Mouse (Mus musculus) ES-Bruce4 (cell line): ENCODE data around the gene Olfr1062. TPM values are rescaled to one million over a fixed set of nuclear protein-coding genes. Genes with fewer than 3 reads are reported as not detected.
"Not testable (repeated sequence)": the region's sequence is repeated elsewhere in the genome, so short reads cannot be mapped to it uniquely, and the experiment has no call there.

Experiments used
- H3K27ac ChIP-seq: 2 replicates; pipeline ENCODE4 v1.5.1; 2012; ENCODE audit warnings: low read length, inconsistent platforms; ENCODE audit not compliant: insufficient read depth
- H3K27me3 ChIP-seq: 2 replicates; pipeline ENCODE4 v1.6.1; 2012; ENCODE audit warnings: mild to moderate bottlenecking, low read length, inconsistent platforms; ENCODE audit not compliant: control insufficient read depth, poor library complexity, insufficient read depth, severe bottlenecking
- H3K36me3 ChIP-seq: 2 replicates; pipeline ENCODE4 v1.6.1; 2012; ENCODE audit warnings: inconsistent platforms, mild to moderate bottlenecking, low read length, moderate library complexity; ENCODE audit not compliant: control insufficient read depth, poor library complexity, insufficient read depth, severe bottlenecking
- H3K4me1 ChIP-seq: one replicate; pipeline ENCODE4 v1.8.1; 2011; ENCODE audit warnings: low read length; ENCODE audit not compliant: control insufficient read depth, insufficient read depth
- H3K4me3 ChIP-seq: 2 replicates; pipeline ENCODE4 v1.5.1; 2011; ENCODE audit warnings: low read depth, mild to moderate bottlenecking, low read length
- H3K9ac ChIP-seq: 2 replicates; pipeline ENCODE4 v1.6.1; 2012; ENCODE audit warnings: low read depth, mild to moderate bottlenecking, inconsistent platforms; ENCODE audit not compliant: poor library complexity, severe bottlenecking
- H3K9me3 ChIP-seq: replicated peaks from 2 replicates; pipeline ENCODE4 v1.6.1; 2012; ENCODE audit warnings: mild to moderate bottlenecking, low read length, inconsistent platforms; ENCODE audit not compliant: control insufficient read depth, poor library complexity, insufficient read depth, severe bottlenecking
- CTCF ChIP-seq: IDR thresholded peaks from one replicate; pipeline ENCODE4 v1.8.1; 2011; ENCODE audit warnings: low read depth, low read length
- EP300 ChIP-seq: IDR thresholded peaks from 2 replicates; pipeline ENCODE4 v1.6.1; 2011; ENCODE audit warnings: low read depth, low read length; ENCODE audit not compliant: insufficient read depth
- POLR2A ChIP-seq: IDR thresholded peaks from one replicate; pipeline ENCODE4 v1.8.1; 2011; ENCODE audit warnings: low read length; ENCODE audit not compliant: insufficient read depth
- polyA plus RNA-seq: library from polyadenylated mRNA; stranded (reverse); fragments of >200 nt; gene quantifications from 2 replicates; pipeline ENCODE4 v1.2.4, GENCODE M21; 2011; ENCODE audit warnings: low read depth; ENCODE audit not compliant: missing spikeins, insufficient read depth, insufficient read length

The Olfr1062 gene
- not detected in 2 replicates for polyA plus RNA-seq

DNA sequence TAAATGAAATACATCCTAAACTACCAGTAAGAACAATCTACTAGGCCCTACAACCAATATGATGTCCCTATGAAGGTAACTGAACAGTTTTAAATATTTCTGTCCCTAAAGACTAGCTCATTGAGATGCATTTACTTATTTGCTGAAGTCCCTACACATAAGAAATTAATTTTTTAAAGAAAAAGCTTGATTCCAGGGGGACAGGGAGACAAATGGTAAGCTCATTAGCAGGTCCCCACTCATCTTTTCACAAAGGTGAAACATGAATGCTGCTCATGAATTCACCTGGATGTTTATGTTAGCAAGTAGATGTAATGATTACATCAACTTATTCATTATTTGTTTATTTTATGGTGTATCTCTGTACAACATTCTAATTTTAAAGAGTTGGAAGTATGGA lies at the start of gene Olfr1062:
TSS of gene Olfr1062 (minus strand) at position 101 of the 400 bp plus-strand sequence.
- H3K27ac ChIP-seq, H3K27me3 ChIP-seq, H3K4me3 ChIP-seq, H3K36me3 ChIP-seq, H3K9me3 ChIP-seq, H3K9ac ChIP-seq, H3K4me1 ChIP-seq: not testable (repeated sequence)

DNA sequence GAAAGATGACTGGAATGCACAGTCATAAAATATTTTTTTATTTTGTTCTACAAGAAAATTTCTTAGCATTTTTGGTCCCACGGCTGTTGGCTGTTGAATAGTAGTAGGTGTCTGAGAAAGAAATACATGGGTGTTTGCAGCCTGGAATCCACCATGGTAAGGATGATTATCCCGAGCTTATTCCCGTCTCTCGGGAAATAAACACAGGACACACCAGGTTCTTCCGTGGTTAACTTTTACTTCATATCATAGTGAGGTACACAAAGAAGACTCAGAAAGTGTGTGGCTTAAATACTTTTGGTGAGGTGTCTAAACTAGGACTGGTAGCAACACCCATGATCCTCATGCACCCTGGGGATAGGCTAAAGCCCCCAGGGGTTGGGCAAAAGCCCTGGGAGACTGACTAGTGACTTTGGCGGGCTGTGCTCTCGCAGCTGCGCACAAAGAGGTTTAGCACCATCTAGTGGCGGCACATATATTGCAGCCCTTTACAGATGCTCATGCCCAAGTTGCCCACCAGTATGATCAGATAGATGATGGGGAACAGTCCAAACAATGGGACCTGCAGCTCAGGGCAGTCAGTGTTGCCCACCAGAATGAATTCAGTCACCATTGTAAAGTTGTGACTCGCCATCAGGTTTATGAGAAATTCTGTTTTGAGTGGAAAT lies 38.0 kb upstream of the Olfr1062 start:
- no peak overlapping the region for H3K9ac ChIP-seq
- H3K36me3 ChIP-seq = no peaks in the 10 kb centered on the region
- H3K27ac ChIP-seq = no peak overlapping the region
- no peaks in the 10 kb centered on the region for H3K27me3 ChIP-seq
- H3K9me3 ChIP-seq = no peaks in the 10 kb centered on the region
- H3K4me1 ChIP-seq = no peaks in the 10 kb centered on the region
- TF ChIP-seq CTCF (peak; percentile 64), POLR2A (no peak), EP300 (no peak)
- H3K4me3 ChIP-seq = no peak overlapping the region

DNA sequence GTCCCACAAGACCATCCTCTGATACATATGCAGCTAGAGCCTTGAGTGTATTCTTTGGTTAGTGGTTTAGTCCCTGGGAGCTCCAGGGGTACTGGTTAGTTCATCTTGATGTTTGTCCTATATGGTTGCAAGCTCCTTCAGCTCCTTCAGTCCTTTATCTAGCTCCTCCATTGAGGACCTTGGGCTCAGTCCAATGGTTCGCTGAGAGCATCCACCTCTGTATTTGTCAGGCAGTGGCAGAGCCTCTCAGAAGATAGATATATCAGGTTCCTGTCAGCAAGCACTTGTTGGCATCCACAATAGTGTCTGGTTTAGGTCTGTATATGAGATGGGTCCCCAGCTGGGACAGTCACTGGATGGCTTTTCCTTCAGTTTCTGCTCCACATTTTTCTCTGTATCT lies 33.9 kb upstream of the Olfr1062 start:
- no peaks in the 10 kb centered on the region for H3K36me3 ChIP-seq
- TF ChIP-seq CTCF (no peak), EP300 (no peak), POLR2A (no peak)
- no peak overlapping the region for H3K4me3 ChIP-seq
- no peaks in the 10 kb centered on the region for H3K4me1 ChIP-seq
- no peak overlapping the region for H3K9ac ChIP-seq
- H3K27me3 ChIP-seq = no peaks in the 10 kb centered on the region
- no peak overlapping the region for H3K27ac ChIP-seq
- no peaks in the 10 kb centered on the region for H3K9me3 ChIP-seq

DNA sequence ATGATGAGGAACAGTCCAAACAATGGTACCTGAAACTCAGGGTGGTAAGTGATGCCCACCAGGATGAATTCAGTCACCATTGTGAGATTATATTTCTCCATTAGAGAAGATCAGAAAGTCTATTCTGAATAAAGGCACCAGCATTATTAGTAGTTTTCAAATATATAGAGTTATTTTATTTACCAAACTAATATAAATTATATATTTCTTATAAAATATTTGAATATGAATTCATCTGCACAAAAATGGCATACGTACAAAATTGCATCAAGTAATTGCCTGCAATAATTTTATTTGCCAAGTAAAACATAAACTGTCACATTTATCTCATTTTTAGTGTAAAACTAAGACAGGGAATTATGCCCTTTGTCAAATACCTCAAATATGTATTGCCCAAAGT lies 29.6 kb upstream of the Olfr1062 start, which contains the start of gene Olfr1066:
TSS of gene Olfr1066 (minus strand) at position 101 of the 400 bp plus-strand sequence.
- no peaks in the 10 kb centered on the region for H3K9me3 ChIP-seq
- H3K9ac ChIP-seq = no peak within 1 kb of the TSS
- no peak within 1 kb of the TSS for H3K4me3 ChIP-seq
- H3K4me1 ChIP-seq = no peaks in the 10 kb centered on the region
- H3K36me3 ChIP-seq = no peaks in the 10 kb centered on the region
- H3K27ac ChIP-seq = no peak within 1 kb of the TSS
- H3K27me3 ChIP-seq = no peaks in the 10 kb centered on the region
- no peak for TF ChIP-seq POLR2A
- TF ChIP-seq CTCF = no peak
- no peak for TF ChIP-seq EP300

- not testable (repeated sequence) for H3K9me3 ChIP-seq, H3K36me3 ChIP-seq, H3K27me3 ChIP-seq, H3K9ac ChIP-seq, H3K4me3 ChIP-seq, H3K27ac ChIP-seq, H3K4me1 ChIP-seq
Observed at GRCm38 (mm10) chr2:86450491-86450890, 23.9 kb upstream of the Olfr1062 start, which contains the start of gene Olfr1065. Gene Olfr1065 (minus strand): TSS chr2:86450591.

- H3K4me1 ChIP-seq, H3K27me3 ChIP-seq, H3K9me3 ChIP-seq, H3K9ac ChIP-seq, H3K36me3 ChIP-seq, H3K4me3 ChIP-seq: not testable (repeated sequence)
- H3K27ac ChIP-seq = peak overlapping the region; percentile 73; the same call in 1 of the 2 replicates
Observed at GRCm38 (mm10) chr2:86442101-86442500, 15.6 kb upstream of the Olfr1062 start.

GRCm38 (mm10) chr2:86428511-86428910 lies 2.0 kb upstream of the Olfr1062 start:
- H3K27ac ChIP-seq, H3K27me3 ChIP-seq, H3K4me3 ChIP-seq, H3K4me1 ChIP-seq, H3K36me3 ChIP-seq, H3K9ac ChIP-seq, H3K9me3 ChIP-seq: not testable (repeated sequence)
